Mouse (Mus musculus): ENCODE measurements around the gene Pik3c2b. TPM values are rescaled to one million over a fixed set of nuclear protein-coding genes. Genes with fewer than 3 reads are reported as not detected.

Gene Pik3c2b
- polyA plus RNA-seq (2015; fragmentation: Nextera tagmentation; extraction: Ambion mirVana): 14.6 and 15.3 TPM in 2 replicates

- 3% methylated on average over 15 of the region's 15 CpGs for WGBS
- Histone ChIP-seq H3K27ac (peak within 1 kb of the TSS; percentile 99), H3K27me3 (no peaks in the 10 kb centered on the region), H3K4me3 (peak within 1 kb of the TSS; percentile 88), H3K4me1 (replicated peaks) (peaks cover 46% of the 10 kb centered on the region), H3K9ac (peak within 1 kb of the TSS; percentile 99), H3K4me2 (peak within 1 kb of the TSS; percentile 83), H3K36me3 (no peaks in the 10 kb centered on the region), H3K9me3 (no peaks in the 10 kb centered on the region)
- peak; percentile 5; the same call in 1 of the 2 replicates for ATAC-seq (ENCODE audit: low FRiP score)
These were observed at the start of gene Pik3c2b for GRCm38 (mm10) chr1:133045011-133045860. Pik3c2b (plus strand) TSS chr1:133045667.

GRCm38 (mm10) chr1:133000347-133000746, 45.1 kb upstream of the Pik3c2b start:
- Histone ChIP-seq H3K9me3 (no peaks in the 10 kb centered on the region), H3K4me1 (replicated peaks) (no peaks in the 10 kb centered on the region), H3K27me3 (no peaks in the 10 kb centered on the region), H3K4me3 (no peak overlapping the region), H3K4me2 (no peak overlapping the region), H3K36me3 (peaks cover 84% of the 10 kb centered on the region), H3K9ac (no peak overlapping the region), H3K27ac (no peak overlapping the region)
- WGBS: 94% methylated on average over 6 of the region's 6 CpGs
- no peak for ATAC-seq (ENCODE audit: low FRiP score)

GRCm38 (mm10) chr1:133006571-133006970, 38.9 kb upstream of the Pik3c2b start:
- ATAC-seq (ENCODE audit: low FRiP score): no peak
- Histone ChIP-seq H3K27ac (no peak overlapping the region), H3K9me3 (no peaks in the 10 kb centered on the region), H3K27me3 (no peaks in the 10 kb centered on the region), H3K4me2 (no peak overlapping the region), H3K4me1 (replicated peaks) (no peaks in the 10 kb centered on the region), H3K9ac (no peak overlapping the region), H3K4me3 (no peak overlapping the region), H3K36me3 (peaks cover 55% of the 10 kb centered on the region)
- 93% methylated on average over 3 of the region's 3 CpGs for WGBS

- peaks cover 57% of the 10 kb centered on the region for H3K36me3 ChIP-seq
- H3K4me3 ChIP-seq: no peak overlapping the region
- H3K27me3 ChIP-seq: no peaks in the 10 kb centered on the region
- H3K27ac ChIP-seq: no peak overlapping the region
- ATAC-seq (ENCODE audit: low FRiP score): no peak
- WGBS: 92% methylated on average over 12 of the region's 13 CpGs
- no peak overlapping the region for H3K4me2 ChIP-seq
- H3K4me1 ChIP-seq (replicated peaks): no peaks in the 10 kb centered on the region
- H3K9ac ChIP-seq: no peak overlapping the region
- H3K9me3 ChIP-seq: no peaks in the 10 kb centered on the region
These were observed 33.3 kb upstream of the Pik3c2b start for GRCm38 (mm10) chr1:133011955-133012841.

DNA sequence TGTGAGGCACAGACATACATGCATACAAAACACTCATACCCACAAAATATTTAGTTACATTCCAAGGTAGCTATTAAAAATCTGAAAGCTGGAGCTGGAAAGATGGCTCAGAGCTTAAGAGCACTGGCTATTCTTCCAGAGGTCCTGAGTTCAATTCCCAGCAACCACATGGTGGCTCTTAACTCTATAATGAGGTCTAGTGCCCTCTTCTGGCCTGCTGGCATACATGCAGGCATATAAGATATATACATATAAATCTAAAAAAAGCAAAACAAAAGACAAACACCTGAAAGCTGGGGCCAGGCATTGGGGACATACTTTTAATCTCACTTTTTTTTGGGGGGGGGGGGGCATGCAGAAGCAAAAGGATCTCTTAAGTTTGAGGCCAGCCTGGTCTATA, 32.1 kb upstream of the Pik3c2b start:
- H3K4me2 ChIP-seq: no peak overlapping the region
- no peak overlapping the region for H3K9ac ChIP-seq
- H3K36me3 ChIP-seq: peaks cover 63% of the 10 kb centered on the region
- H3K4me3 ChIP-seq: no peak overlapping the region
- no peaks in the 10 kb centered on the region for H3K27me3 ChIP-seq
- ATAC-seq (ENCODE audit: low FRiP score): no peak
- no peaks in the 10 kb centered on the region for H3K4me1 ChIP-seq (replicated peaks)
- no peaks in the 10 kb centered on the region for H3K9me3 ChIP-seq
- H3K27ac ChIP-seq: no peak overlapping the region

DNA sequence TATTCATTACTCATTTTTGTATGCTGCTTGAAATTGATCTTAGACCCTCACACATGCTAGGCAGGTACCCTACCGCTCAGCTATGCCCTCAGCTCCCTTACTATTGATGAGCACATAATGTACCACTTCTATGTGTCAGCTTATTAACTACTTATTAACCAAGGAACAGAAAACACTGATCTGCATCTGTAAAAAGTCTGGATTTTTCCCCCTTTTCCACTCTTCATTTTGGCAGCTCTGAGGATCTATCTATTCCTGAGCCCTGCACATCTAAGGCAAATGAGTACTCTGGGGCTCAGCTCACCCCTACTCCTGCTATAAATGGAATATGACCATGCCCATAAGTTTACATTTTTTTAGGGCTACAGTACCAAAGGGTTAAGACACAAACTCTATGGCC, 31.3 kb upstream of the Pik3c2b start:
- Histone ChIP-seq H3K9me3 (no peaks in the 10 kb centered on the region), H3K4me2 (no peak overlapping the region), H3K36me3 (peaks cover 63% of the 10 kb centered on the region), H3K4me3 (no peak overlapping the region), H3K27ac (no peak overlapping the region), H3K9ac (no peak overlapping the region), H3K27me3 (no peaks in the 10 kb centered on the region), H3K4me1 (replicated peaks) (no peaks in the 10 kb centered on the region; the same call in 1 of the 2 replicates)
- no peak for ATAC-seq (ENCODE audit: low FRiP score)
- WGBS: 94% methylated on average over 1 of the region's 1 CpGs

DNA sequence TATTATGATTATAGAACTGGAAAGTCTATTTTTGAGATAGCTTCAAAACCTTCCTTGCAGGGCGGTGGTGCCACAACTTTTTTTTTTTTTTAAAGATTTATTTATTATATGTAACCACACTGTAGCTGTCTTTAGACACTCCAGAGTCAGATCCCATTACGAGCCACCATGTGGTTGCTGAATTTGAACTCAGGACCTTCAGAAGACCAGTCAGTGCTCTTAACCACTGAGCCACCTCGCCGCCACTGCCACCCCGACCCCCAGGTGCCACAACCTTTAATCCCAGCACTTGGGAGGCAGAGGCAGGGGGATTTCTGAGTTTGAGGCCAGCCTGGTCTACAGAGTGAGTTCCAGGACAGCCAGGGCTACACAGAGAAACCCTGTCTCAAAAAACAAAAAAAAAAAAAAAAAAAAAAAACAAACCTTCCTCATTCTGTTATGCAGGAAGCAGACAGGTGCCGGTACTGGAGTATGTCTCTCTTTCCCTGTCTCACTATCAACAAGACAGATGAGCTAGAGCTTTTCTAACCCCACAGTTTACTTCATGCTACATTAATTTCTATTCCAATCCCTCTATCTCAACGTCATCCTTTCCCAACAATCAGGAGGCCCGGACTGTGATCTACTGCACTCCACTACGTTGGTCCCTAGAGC, 28.6 kb upstream of the Pik3c2b start:
- H3K27ac ChIP-seq: no peak overlapping the region
- no peaks in the 10 kb centered on the region for H3K9me3 ChIP-seq
- no peak overlapping the region for H3K4me3 ChIP-seq
- 91% methylated on average over 9 of the region's 9 CpGs for WGBS
- H3K4me1 ChIP-seq (replicated peaks): peaks cover 6% of the 10 kb centered on the region; the same call in 1 of the 2 replicates
- H3K9ac ChIP-seq: no peak overlapping the region
- H3K36me3 ChIP-seq: peaks cover 50% of the 10 kb centered on the region
- ATAC-seq (ENCODE audit: low FRiP score): no peak
- no peaks in the 10 kb centered on the region for H3K27me3 ChIP-seq
- no peak overlapping the region for H3K4me2 ChIP-seq

DNA sequence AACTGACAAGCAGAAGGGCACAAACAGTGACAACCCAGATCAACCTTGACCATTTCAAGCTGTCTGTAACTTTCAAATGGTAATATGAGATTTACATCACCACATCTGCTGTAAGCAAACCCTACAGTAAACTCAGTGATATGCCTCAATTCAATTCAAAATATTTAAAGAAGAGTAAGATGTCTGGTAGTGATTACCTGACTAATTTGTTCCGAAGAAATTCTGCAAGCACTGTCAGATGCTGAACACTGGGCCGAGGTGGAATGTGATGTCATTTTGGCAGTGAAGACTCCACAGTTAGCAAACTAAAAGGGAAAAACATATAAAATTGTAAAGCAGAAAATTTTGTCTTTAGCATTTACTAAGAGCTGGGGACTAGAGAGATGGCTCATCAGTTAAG, 26.9 kb upstream of the Pik3c2b start:
- WGBS: 89% methylated on average over 2 of the region's 2 CpGs
- H3K27ac ChIP-seq: no peak overlapping the region
- ATAC-seq (ENCODE audit: low FRiP score): no peak

GRCm38 (mm10) chr1:133019312-133019711, 26.2 kb upstream of the Pik3c2b start:
- no peak overlapping the region for H3K27ac ChIP-seq
- H3K36me3 ChIP-seq: peaks cover 37% of the 10 kb centered on the region
- peaks cover 12% of the 10 kb centered on the region for H3K4me1 ChIP-seq (replicated peaks)
- H3K9ac ChIP-seq: no peak overlapping the region
- no peak overlapping the region for H3K4me2 ChIP-seq
- H3K4me3 ChIP-seq: no peak overlapping the region
- no peaks in the 10 kb centered on the region for H3K27me3 ChIP-seq
- H3K9me3 ChIP-seq: no peaks in the 10 kb centered on the region
- no peak for ATAC-seq (ENCODE audit: low FRiP score)

More for the DNA sequence above, 26.9 kb upstream of the Pik3c2b start:
- Histone ChIP-seq H3K4me1 (replicated peaks) (peaks cover 6% of the 10 kb centered on the region; the same call in 1 of the 2 replicates), H3K9me3 (no peaks in the 10 kb centered on the region), H3K27me3 (no peaks in the 10 kb centered on the region), H3K4me2 (no peak overlapping the region), H3K4me3 (no peak overlapping the region), H3K9ac (no peak overlapping the region), H3K36me3 (peaks cover 42% of the 10 kb centered on the region)

- no peaks in the 10 kb centered on the region for H3K27me3 ChIP-seq
- ATAC-seq (ENCODE audit: low FRiP score): no peak
These were observed 25.2 kb upstream of the Pik3c2b start for GRCm38 (mm10) chr1:133020137-133020894.

GRCm38 (mm10) chr1:133021391-133021790, 24.1 kb upstream of the Pik3c2b start:
- Histone ChIP-seq H3K9me3 (no peaks in the 10 kb centered on the region), H3K36me3 (peaks cover 20% of the 10 kb centered on the region), H3K4me2 (no peak overlapping the region), H3K27ac (no peak overlapping the region), H3K4me3 (no peak overlapping the region), H3K27me3 (no peaks in the 10 kb centered on the region), H3K9ac (no peak overlapping the region), H3K4me1 (replicated peaks) (peaks cover 15% of the 10 kb centered on the region)
- WGBS: 94% methylated on average over 7 of the region's 7 CpGs
- no peak for ATAC-seq (ENCODE audit: low FRiP score)

More at GRCm38 (mm10) chr1:133020137-133020894, 25.2 kb upstream of the Pik3c2b start:
- Histone ChIP-seq H3K36me3 (peaks cover 29% of the 10 kb centered on the region), H3K4me3 (no peak overlapping the region), H3K4me1 (replicated peaks) (peaks cover 15% of the 10 kb centered on the region), H3K27ac (no peak overlapping the region), H3K9ac (no peak overlapping the region), H3K4me2 (no peak overlapping the region), H3K9me3 (no peaks in the 10 kb centered on the region)
- WGBS: 66% methylated on average over 3 of the region's 3 CpGs
